Mouse (Mus musculus): ENCODE data around the gene Cdc6.

- no peak for TF ChIP-seq CTCF (IDR thresholded peaks at IDR 0.05; ENCODE audit: borderline replicate concordance, insufficient read depth, low read depth, low read length)
- TF ChIP-seq POLR2A (IDR thresholded peaks at IDR 0.05; ENCODE audit: borderline replicate concordance, insufficient read depth, low read length): no peak
These were observed 2.6 kb upstream of the Cdc6 start for GRCm38 (mm10) chr11:98905033-98905432.

Measured in cerebellum, adult 2 months (tissue).